Mouse (Mus musculus) midbrain, postnatal 0 days (tissue): ENCODE data around the gene Tars2. TPM values are rescaled to one million over a fixed set of nuclear protein-coding genes. Genes with fewer than 3 reads are reported as not detected.
"Not testable (repeated sequence)": the region's sequence is repeated elsewhere in the genome, so short reads cannot be mapped to it uniquely, and the experiment has no call there.

ENCODE experiments used
- ATAC-seq: fragments of 200-750 bp; cut with Nextera tagmentation; 2 replicates; pipeline ENCODE4 v1.8.0; 2017; ENCODE audit warnings: moderate number of reproducible peaks, mild to moderate bottlenecking, moderate TSS enrichment, moderate library complexity; ENCODE audit not compliant: low FRiP score
- DNase-seq: peaks from one replicate; pipeline ENCODE4 v3.0.0-alpha.2; 2015; ENCODE audit warnings: low spot score
- H3K27ac ChIP-seq: fragments of 300-500 bp; sonication (generic); 2 replicates; pipeline ENCODE4 v1.5.1; 2014; ENCODE audit warnings: low read depth, mild to moderate bottlenecking, low read length, mixed read lengths
- H3K27me3 ChIP-seq: fragments of 300-500 bp; sonication (generic); 2 replicates; pipeline ENCODE4 v1.6.1; 2014; ENCODE audit warnings: low read length, control low read depth, mixed read lengths; ENCODE audit not compliant: insufficient read depth
- H3K36me3 ChIP-seq: fragments of 300-500 bp; sonication (generic); 2 replicates; pipeline ENCODE4 v1.6.1; 2014; ENCODE audit warnings: low read length, control low read depth, mixed read lengths; ENCODE audit not compliant: insufficient read depth
- H3K4me1 ChIP-seq: fragments of 300-500 bp; sonication (generic); 2 replicates; pipeline ENCODE4 v1.6.1; 2014; ENCODE audit warnings: mild to moderate bottlenecking, control low read depth, antibody characterized with exemption, low read length, mixed read lengths; ENCODE audit not compliant: insufficient read depth
- H3K4me2 ChIP-seq: fragments of 300-500 bp; sonication (generic); 2 replicates; pipeline ENCODE4 v1.6.1; 2014; ENCODE audit warnings: low read depth, mild to moderate bottlenecking, low read length, mixed read lengths; ENCODE audit not compliant: poor library complexity, severe bottlenecking
- H3K4me3 ChIP-seq: fragments of 300-500 bp; sonication (generic); 2 replicates; pipeline ENCODE4 v1.5.1; 2014; ENCODE audit warnings: low read depth, mild to moderate bottlenecking, low read length, moderate library complexity
- H3K9ac ChIP-seq: fragments of 300-500 bp; sonication (generic); replicated peaks from 2 replicates; pipeline ENCODE4 v1.6.1; 2014; ENCODE audit warnings: mild to moderate bottlenecking, low read length, moderate library complexity, mixed read lengths; ENCODE audit not compliant: poor library complexity, severe bottlenecking
- H3K9me3 ChIP-seq: fragments of 300-500 bp; sonication (generic); 2 replicates; pipeline ENCODE4 v1.6.1; 2016; ENCODE audit warnings: low read length, control low read depth
- CTCF ChIP-seq: IDR thresholded peaks from 2 replicates; pipeline ENCODE4 v1.5.1; 2016; ENCODE audit warnings: antibody characterized with exemption, mild to moderate bottlenecking
- WGBS: fragments of 180-500 bp; shearing (Covaris S2); extraction: QIAGEN DNeasy Blood & Tissue Kit; methylation state at CpG from one replicate; pipeline ENCODE4 v1.1.7; 2014; 5-methylcytosine and 5-hydroxymethylcytosine counted together
- polyA plus RNA-seq: library from polyadenylated mRNA; unstranded; fragments of >200 nt; fragmentation: Nextera tagmentation; extraction: Ambion mirVana; gene quantifications from 2 replicates; pipeline ENCODE4 v1.2.1, GENCODE M21; 2015
- total RNA-seq: library from RNA; depleted of rRNA; stranded (reverse); fragments of >200 nt; gene quantifications from 2 replicates; pipeline ENCODE4 v1.2.3, GENCODE M21; 2014; rRNA removed

The Tars2 gene
- 34.7 and 39.8 TPM in 2 replicates for total RNA-seq
- 40.8 and 45.0 TPM in 2 replicates for polyA plus RNA-seq

DNA sequence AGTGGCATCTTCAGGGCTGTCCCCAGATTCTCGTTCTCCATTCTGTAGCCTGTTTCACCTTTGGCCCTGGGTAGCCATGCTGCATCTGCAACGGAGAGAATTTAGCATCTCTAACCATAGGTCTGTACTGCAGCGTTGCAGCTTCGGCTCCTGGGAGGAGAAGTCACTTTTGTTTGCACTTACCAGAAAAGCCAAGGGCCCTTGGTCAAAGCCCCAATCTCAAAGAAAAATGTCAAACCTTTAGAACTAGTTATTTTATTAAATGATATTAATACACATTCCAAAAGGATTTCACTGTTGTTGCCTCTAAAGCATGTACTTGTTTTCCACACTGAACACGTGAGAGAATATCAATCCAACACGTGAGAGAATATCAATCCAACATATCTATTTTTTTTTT, at the start of gene Tars2:
Tars2 (minus strand) TSS at position 101 of the 400 bp plus-strand sequence.
- Histone ChIP-seq H3K27ac (no peak within 1 kb of the TSS), H3K4me2 (no peak within 1 kb of the TSS), H3K9ac (no peak within 1 kb of the TSS), H3K27me3 (no peaks in the 10 kb centered on the region), H3K4me3 (no peak within 1 kb of the TSS), H3K36me3 (peaks cover 15% of the 10 kb centered on the region), H3K9me3 (no peaks in the 10 kb centered on the region), H3K4me1 (no peaks in the 10 kb centered on the region)
- no peak for TF ChIP-seq CTCF
- WGBS: 87% methylated on average over 6 of the region's 6 CpGs
- ATAC-seq (no peak), DNase-seq (no peak)

- Histone ChIP-seq H3K9ac (no peak overlapping the region), H3K27me3 (no peaks in the 10 kb centered on the region), H3K4me3 (no peak overlapping the region), H3K4me1 (no peaks in the 10 kb centered on the region), H3K9me3 (no peaks in the 10 kb centered on the region), H3K27ac (no peak overlapping the region), H3K36me3 (no peaks in the 10 kb centered on the region), H3K4me2 (no peak overlapping the region)
- 59% methylated on average over 2 of the region's 2 CpGs for WGBS
- TF ChIP-seq CTCF: no peak
- ATAC-seq (no peak), DNase-seq (no peak)
Measured at GRCm38 (mm10) chr3:95808384-95808783, 48.4 kb upstream of the Tars2 start.

DNA sequence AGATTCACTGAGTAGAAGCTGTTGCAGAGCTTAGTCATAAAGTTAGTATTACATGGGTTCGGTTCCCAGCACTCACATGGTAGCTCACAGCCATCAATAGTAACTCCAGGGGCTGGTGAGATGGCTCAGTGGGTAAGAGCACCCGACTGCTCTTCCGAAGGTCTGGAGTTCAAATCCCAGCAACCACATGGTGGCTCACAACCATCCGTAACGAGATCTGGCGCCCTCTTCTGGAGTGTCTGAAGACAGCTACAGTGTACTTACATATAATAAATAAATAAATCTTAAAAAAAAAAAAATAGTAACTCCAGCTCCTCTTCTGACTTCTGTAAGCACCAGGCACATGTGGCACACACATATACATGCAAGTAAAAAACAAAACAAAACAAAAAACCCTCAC, 47.6 kb upstream of the Tars2 start:
- H3K9ac ChIP-seq, H3K27me3 ChIP-seq, H3K36me3 ChIP-seq, H3K27ac ChIP-seq, DNase-seq, H3K4me1 ChIP-seq, H3K9me3 ChIP-seq, H3K4me2 ChIP-seq, H3K4me3 ChIP-seq, ATAC-seq: not testable (repeated sequence)
- 96% methylated on average over 3 of the region's 6 CpGs for WGBS

DNA sequence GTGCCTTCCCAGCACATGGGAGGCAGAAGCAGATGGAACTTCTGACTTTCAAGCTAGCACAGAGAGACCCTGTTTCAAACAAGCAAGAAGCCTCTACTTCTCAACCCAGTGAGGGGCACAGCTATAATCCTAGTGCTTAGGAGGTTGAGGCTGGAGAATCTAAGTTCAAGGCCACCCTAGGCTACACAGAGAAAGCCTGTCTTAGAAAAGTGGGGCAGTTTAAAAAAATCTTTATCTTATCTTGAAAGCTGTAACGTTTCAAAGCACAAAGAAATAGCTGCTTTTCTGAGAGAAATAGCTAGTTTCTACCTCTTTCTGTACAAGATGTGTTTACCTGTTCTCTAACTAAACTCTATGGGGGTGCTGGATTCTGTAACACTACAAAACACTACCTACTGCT, 46.7 kb upstream of the Tars2 start:
- no peak for TF ChIP-seq CTCF
- H3K27me3 ChIP-seq: no peaks in the 10 kb centered on the region
- no peak overlapping the region for H3K9ac ChIP-seq
- WGBS: 86% methylated on average over 1 of the region's 1 CpGs
- no peaks in the 10 kb centered on the region for H3K36me3 ChIP-seq
- H3K27ac ChIP-seq: no peak overlapping the region
- ATAC-seq (no peak), DNase-seq (no peak)
- no peak overlapping the region for H3K4me3 ChIP-seq
- H3K4me1 ChIP-seq: no peaks in the 10 kb centered on the region
- no peak overlapping the region for H3K4me2 ChIP-seq
- no peaks in the 10 kb centered on the region for H3K9me3 ChIP-seq

DNA sequence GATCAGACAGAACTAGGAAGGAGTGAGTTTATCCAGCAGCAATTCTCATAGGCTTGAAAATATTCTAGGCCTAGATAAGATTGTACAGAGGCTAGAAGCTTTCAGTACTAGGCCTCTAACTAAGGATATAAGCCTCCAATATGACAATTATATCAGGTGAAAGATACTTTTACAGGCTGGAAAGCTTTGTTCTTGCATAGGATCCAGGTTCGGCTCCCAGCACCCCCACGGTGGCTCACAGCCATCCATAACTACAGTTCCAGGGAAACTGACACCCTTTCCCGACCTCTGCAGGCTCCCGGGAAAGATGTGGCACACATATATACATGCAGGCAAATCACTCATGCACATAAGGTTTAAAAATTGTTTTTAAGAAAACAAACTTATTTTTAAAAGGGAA, 43.8 kb upstream of the Tars2 start:
- no peak overlapping the region for H3K4me3 ChIP-seq
- no peaks in the 10 kb centered on the region for H3K9me3 ChIP-seq
- 96% methylated on average over 4 of the region's 4 CpGs for WGBS
- no peak for TF ChIP-seq CTCF
- DNase-seq (no peak), ATAC-seq (no peak)
- no peak overlapping the region for H3K4me2 ChIP-seq
- no peaks in the 10 kb centered on the region for H3K27me3 ChIP-seq
- H3K9ac ChIP-seq: no peak overlapping the region
- no peaks in the 10 kb centered on the region for H3K4me1 ChIP-seq
- no peak overlapping the region for H3K27ac ChIP-seq
- no peaks in the 10 kb centered on the region for H3K36me3 ChIP-seq

DNA sequence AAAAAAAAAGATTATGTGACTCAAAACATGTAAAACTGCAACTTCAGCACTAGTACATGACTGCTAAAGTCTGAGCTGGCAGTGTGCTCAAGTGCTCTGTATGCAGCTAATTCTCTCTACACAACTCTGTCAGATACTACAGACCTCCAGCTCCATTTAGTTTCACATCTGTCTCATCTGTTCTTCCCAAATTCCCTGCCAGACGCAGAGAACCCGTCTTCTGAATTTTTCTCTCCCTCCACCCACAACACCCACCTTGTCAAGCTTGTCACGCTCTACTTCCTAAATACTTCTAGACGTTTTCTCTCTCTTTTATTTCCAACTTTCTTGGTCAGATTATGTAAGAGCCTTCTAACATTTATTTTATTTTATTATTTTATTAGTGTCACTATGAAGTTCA, 38.8 kb upstream of the Tars2 start:
- H3K4me2 ChIP-seq: no peak overlapping the region
- TF ChIP-seq CTCF: no peak

GRCm38 (mm10) chr3:95794299-95794698, 34.3 kb upstream of the Tars2 start:
- H3K27ac ChIP-seq: no peak overlapping the region
- ATAC-seq (no peak), DNase-seq (no peak)
- H3K27me3 ChIP-seq: no peaks in the 10 kb centered on the region
- H3K36me3 ChIP-seq: no peaks in the 10 kb centered on the region
- no peak overlapping the region for H3K4me3 ChIP-seq
- WGBS: 88% methylated on average over 1 of the region's 1 CpGs
- H3K4me2 ChIP-seq: no peak overlapping the region
- no peaks in the 10 kb centered on the region for H3K4me1 ChIP-seq
- TF ChIP-seq CTCF: no peak
- H3K9me3 ChIP-seq: no peaks in the 10 kb centered on the region
- no peak overlapping the region for H3K9ac ChIP-seq

More for the DNA sequence above, 38.8 kb upstream of the Tars2 start:
- Histone ChIP-seq H3K36me3 (no peaks in the 10 kb centered on the region), H3K27ac (no peak overlapping the region), H3K9me3 (no peaks in the 10 kb centered on the region), H3K27me3 (no peaks in the 10 kb centered on the region), H3K9ac (no peak overlapping the region), H3K4me3 (no peak overlapping the region), H3K4me1 (no peaks in the 10 kb centered on the region)
- 86% methylated on average over 4 of the region's 4 CpGs for WGBS
- DNase-seq (no peak), ATAC-seq (no peak)
